Mouse (Mus musculus) thymus, adult 2 months (tissue): ENCODE measurements around the gene Omd. TPM values are rescaled to one million over a fixed set of nuclear protein-coding genes. Genes with fewer than 3 reads are reported as not detected.

Experiments used
- DNase-seq: peaks from one replicate; pipeline ENCODE4 v3.0.0; 2021
- H3K27ac ChIP-seq: fragments of 200-500 bp; 2 replicates; pipeline ENCODE4 v1.5.1; 2012; ENCODE audit warnings: low read length, control low read depth; ENCODE audit not compliant: control insufficient read depth, insufficient read depth
- H3K27me3 ChIP-seq: fragments of 200-500 bp; 2 replicates; pipeline ENCODE4 v1.6.1; 2012; ENCODE audit warnings: mild to moderate bottlenecking, low read length, moderate library complexity, mixed read lengths; ENCODE audit not compliant: control insufficient read depth, insufficient read depth
- H3K36me3 ChIP-seq: fragments of 200-500 bp; 2 replicates; pipeline ENCODE4 v1.6.1; 2012; ENCODE audit warnings: mild to moderate bottlenecking, low read length, moderate library complexity; ENCODE audit not compliant: control insufficient read depth, insufficient read depth
- H3K4me1 ChIP-seq: fragments of 200-500 bp; replicated peaks from 2 replicates; pipeline ENCODE4 v1.6.1; 2012; ENCODE audit warnings: low read length; ENCODE audit not compliant: control insufficient read depth, insufficient read depth
- H3K4me3 ChIP-seq: fragments of 200-500 bp; 2 replicates; pipeline ENCODE4 v1.5.1; 2012; ENCODE audit warnings: mild to moderate bottlenecking, low read length, control low read depth, moderate library complexity; ENCODE audit not compliant: control insufficient read depth, insufficient read depth
- CTCF ChIP-seq: fragments of 200-500 bp; IDR thresholded peaks from 2 replicates; pipeline ENCODE4 v1.5.1; 2012; ENCODE audit warnings: mild to moderate bottlenecking, control low read depth, low read length, moderate library complexity, borderline replicate concordance; ENCODE audit not compliant: control insufficient read depth, poor library complexity, insufficient read depth; ENCODE audit errors: extremely low read depth
- POLR2A ChIP-seq: fragments of 200-500 bp; IDR thresholded peaks from 2 replicates; pipeline ENCODE4 v1.6.1; 2012; ENCODE audit warnings: mild to moderate bottlenecking, low read length, control low read depth, moderate library complexity; ENCODE audit not compliant: control insufficient read depth, poor library complexity, insufficient read depth; ENCODE audit errors: extremely low read depth
- WGBS: fragments of 180-500 bp; shearing (Covaris S2); methylation state at CpG from one replicate; pipeline ENCODE4 v1.1.7; 2018; 5-methylcytosine and 5-hydroxymethylcytosine counted together
- polyA plus RNA-seq: library from polyadenylated mRNA; depleted of rRNA; stranded (reverse); fragments of >200 nt; gene quantifications from 2 replicates; pipeline ENCODE4 v1.2.3, GENCODE M21; 2012

Omd gene
- polyA plus RNA-seq, 1 experiment = not detected

DNA sequence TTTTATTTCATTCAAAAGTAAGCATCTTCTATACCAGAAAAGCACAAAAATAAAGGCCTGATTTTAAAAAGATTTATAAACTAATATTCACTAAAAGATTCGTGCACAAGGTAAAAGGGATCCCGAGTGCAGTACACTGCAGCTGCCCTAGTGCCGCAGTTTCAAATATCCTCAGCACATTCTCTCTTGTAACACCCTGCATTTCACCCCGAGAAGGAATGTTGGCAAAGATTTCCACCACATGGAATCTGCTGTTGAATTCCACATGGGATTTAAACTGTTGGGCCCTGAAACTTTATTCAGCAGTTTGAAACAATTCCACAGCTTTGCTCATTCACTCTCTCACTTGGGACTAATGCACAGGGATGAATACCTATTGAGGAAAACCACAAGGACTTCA is 25.5 kb downstream of the Omd start, which contains the start of gene Ogn:
Ogn (plus strand) TSS at position 333 of the 400 bp plus-strand sequence.
- Histone ChIP-seq H3K4me1 (no peaks in the 10 kb centered on the region), H3K27me3 (no peaks in the 10 kb centered on the region), H3K4me3 (no peak within 1 kb of the TSS), H3K27ac (no peak within 1 kb of the TSS), H3K36me3 (no peaks in the 10 kb centered on the region)
- DNase-seq = no peak
- no peak for TF ChIP-seq CTCF
- no peak for TF ChIP-seq POLR2A
- WGBS = 95% methylated on average over 4 of the region's 4 CpGs

DNA sequence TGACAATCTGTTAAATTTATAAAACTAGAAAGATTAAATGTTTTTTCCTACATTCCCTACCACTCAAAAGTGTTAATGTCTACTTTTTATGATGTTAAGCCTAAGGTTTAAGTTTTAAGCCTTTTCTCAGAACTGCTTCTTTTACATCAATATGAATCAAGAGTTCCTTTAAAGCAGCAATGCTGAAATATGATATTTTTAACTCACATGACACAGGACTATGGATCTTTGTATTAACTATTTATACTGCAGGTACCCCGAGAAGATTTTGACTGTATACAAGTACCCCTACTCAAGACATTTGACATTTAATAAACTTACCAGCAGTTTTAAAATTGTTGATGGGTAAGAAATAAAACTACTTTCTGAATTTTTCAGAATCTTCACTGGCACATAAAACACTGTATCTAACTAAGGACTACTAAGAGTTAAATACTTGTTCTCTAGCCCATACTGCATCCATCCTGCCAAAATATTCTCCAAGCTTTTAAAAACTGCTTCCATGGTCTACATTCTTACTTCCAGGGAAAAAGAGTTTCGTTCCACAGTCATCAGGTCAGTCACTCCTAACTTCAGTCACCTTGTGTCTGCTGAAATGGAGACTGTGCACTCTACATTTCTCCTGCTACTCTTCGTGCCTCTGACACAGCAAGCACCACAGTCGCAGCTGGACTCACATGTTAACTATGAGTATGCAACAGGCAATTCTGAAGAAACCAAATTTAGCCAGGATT is 26.5 kb downstream of the Omd start:
- Histone ChIP-seq H3K27ac (no peak overlapping the region), H3K4me3 (no peak overlapping the region), H3K36me3 (no peaks in the 10 kb centered on the region), H3K27me3 (no peaks in the 10 kb centered on the region), H3K4me1 (no peaks in the 10 kb centered on the region)
- TF ChIP-seq POLR2A = no peak
- no peak for TF ChIP-seq CTCF
- WGBS = 90% methylated on average over 4 of the region's 4 CpGs
- no peak for DNase-seq

DNA sequence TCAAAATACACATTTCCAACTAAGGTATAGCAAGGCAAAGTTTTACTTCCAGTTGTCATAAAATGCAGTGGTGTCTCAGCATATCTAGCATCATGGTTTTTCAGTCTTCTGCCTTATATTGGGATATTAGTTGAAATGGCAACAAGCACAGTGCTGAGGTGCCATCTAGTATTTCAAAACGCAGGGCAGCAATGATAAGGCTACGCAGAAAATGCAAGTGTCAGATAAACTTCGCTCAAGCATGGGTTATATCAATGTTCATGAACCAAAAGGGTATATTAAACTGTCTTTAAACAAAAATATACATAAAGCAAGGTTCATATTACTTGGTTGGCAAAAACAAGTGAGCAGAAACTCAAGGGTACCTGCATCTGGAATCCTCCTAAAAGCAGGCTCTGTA is 34.8 kb downstream of the Omd start:
- WGBS = 96% methylated on average over 3 of the region's 3 CpGs
- Histone ChIP-seq H3K27me3 (no peaks in the 10 kb centered on the region), H3K36me3 (no peaks in the 10 kb centered on the region), H3K27ac (no peak overlapping the region), H3K4me3 (no peak overlapping the region), H3K4me1 (no peaks in the 10 kb centered on the region)
- TF ChIP-seq POLR2A (no peak), CTCF (no peak)
- no peak for DNase-seq

DNA sequence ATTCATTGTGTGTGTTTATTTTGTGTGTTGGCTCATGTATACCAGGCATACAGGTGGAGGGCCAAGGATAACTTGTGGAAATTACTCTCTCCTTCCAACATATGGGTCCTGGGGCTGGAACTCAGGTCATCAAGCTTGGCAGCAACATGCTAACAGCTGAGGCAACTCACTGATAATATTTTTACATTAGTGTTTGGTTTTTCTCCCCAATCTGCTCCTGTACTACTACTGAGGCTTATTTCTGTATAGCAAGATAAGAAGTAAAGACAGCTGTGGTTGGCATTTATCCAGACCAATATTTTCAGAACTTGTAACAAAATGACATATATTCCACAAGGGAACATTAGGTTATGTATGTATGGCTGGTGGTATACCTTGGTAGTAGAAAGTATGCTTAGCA is 36.1 kb downstream of the Omd start:
- TF ChIP-seq POLR2A = no peak
- no peak for TF ChIP-seq CTCF
- no peak for DNase-seq
- Histone ChIP-seq H3K36me3 (no peaks in the 10 kb centered on the region), H3K4me3 (no peak overlapping the region), H3K27ac (no peak overlapping the region), H3K4me1 (no peaks in the 10 kb centered on the region), H3K27me3 (no peaks in the 10 kb centered on the region)

DNA sequence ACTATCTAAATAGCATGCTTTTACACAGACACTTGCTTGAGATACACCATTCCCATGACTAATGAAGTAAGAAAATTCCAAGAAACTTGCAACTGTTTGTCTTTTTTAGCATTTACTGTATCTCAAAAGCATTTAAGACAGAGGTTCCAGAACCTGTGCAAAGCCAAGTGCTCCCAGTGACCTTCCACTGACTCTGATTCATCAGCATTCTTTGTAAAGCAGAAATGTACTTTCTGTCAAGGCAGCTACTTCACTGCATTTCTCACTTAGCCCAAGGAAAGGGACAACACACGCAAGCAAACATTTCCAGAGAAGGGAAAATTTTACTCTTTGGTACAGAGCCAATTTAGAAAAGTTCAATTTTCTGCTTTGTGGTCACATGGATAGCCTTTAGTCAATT is 41.0 kb downstream of the Omd start:
- Histone ChIP-seq H3K36me3 (no peaks in the 10 kb centered on the region), H3K27ac (no peak overlapping the region), H3K27me3 (no peaks in the 10 kb centered on the region), H3K4me1 (no peaks in the 10 kb centered on the region), H3K4me3 (no peak overlapping the region)
- TF ChIP-seq CTCF = no peak
- 91% methylated on average over 1 of the region's 1 CpGs for WGBS
- DNase-seq = no peak

DNA sequence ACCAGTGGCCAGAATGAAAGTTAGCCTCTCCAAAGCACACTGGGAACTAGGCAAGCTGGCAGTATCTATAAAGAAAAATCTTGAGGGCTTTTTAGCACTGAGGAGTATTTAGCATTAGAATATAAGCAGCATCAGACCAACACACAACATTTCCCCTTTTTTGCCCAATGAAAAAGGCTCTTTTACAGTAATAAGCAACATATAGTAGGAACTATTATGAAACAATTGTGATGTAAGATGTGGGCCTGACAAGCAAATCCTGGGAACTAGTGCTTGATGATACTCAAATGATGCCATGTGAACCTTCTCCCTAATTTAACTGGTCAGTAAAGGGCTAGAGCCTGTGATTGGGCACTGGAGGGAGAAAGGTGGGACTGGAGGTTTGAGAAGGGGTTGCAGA is 45.9 kb downstream of the Omd start:
- no peak for DNase-seq
- Histone ChIP-seq H3K27me3 (no peaks in the 10 kb centered on the region), H3K36me3 (no peaks in the 10 kb centered on the region), H3K4me3 (no peak overlapping the region), H3K27ac (no peak overlapping the region), H3K4me1 (no peaks in the 10 kb centered on the region)
- TF ChIP-seq CTCF (no peak), POLR2A (no peak)

DNA sequence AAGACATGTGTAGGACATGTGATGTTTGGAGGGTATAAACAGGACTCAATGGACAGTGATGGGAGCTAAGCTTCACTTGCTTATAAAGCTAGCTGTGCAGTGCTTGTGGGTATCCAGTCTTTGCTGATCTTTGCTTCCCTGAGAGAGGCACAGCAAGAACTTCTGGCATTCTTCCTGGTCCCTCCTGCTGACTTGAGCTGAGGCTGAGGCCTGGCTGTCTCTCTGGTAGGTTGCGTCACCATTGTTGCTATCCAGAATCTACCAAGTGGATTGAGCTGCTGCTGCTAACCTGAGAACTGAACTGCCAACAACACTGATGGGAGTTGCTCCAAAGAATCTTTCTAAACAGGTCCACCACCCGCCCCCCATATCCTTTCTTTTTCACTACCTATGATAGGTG is 46.8 kb downstream of the Omd start:
- Histone ChIP-seq H3K36me3 (no peaks in the 10 kb centered on the region), H3K27ac (no peak overlapping the region), H3K4me1 (no peaks in the 10 kb centered on the region), H3K4me3 (no peak overlapping the region), H3K27me3 (no peaks in the 10 kb centered on the region)
- TF ChIP-seq POLR2A (no peak), CTCF (no peak)
- DNase-seq = no peak
- WGBS = 100% methylated on average over 2 of the region's 2 CpGs
